Mouse (Mus musculus) cerebellum, postnatal 4 days (tissue): Measurements from ENCODE around the gene Zbtb4.
"Not testable (repeated sequence)": the region's sequence is repeated elsewhere in the genome, so short reads cannot be mapped to it uniquely, and the experiment has no call there.

Source experiments
- DNase-seq, 2 experiments: peaks; one replicate each; pipeline ENCODE4 v3.0.0; 2022; ENCODE audit warnings: low spot score in 2 of 2, mixed read lengths in 1 of 2

Gene Zbtb4

GRCm38 (mm10) chr11:69765221-69766125 lies at the start of gene Zbtb4:
Gene Zbtb4 (plus strand): TSS chr11:69765912.
- DNase-seq = no peak

GRCm38 (mm10) chr11:69715929-69716328 lies 49.8 kb upstream of the Zbtb4 start:
- no peak for DNase-seq

GRCm38 (mm10) chr11:69716953-69717352 lies 48.8 kb upstream of the Zbtb4 start:
- DNase-seq = no peak

GRCm38 (mm10) chr11:69718661-69719060 lies 47.1 kb upstream of the Zbtb4 start:
- DNase-seq = no peak

- no peak for DNase-seq
Measured at GRCm38 (mm10) chr11:69719423-69719822, 46.3 kb upstream of the Zbtb4 start.

- DNase-seq = no peak
Measured at GRCm38 (mm10) chr11:69720852-69721251, 44.9 kb upstream of the Zbtb4 start.

GRCm38 (mm10) chr11:69723074-69723473 lies 42.6 kb upstream of the Zbtb4 start:
- no peak for DNase-seq

- DNase-seq = no peak
Measured at GRCm38 (mm10) chr11:69725951-69726350, 39.8 kb upstream of the Zbtb4 start.

GRCm38 (mm10) chr11:69729063-69729462 lies 36.6 kb upstream of the Zbtb4 start:
- DNase-seq = peak in 1 of 2 experiments; percentile 58

- DNase-seq = not testable (repeated sequence)
Measured at GRCm38 (mm10) chr11:69731408-69731807, 34.3 kb upstream of the Zbtb4 start.

- no peak for DNase-seq
Measured at GRCm38 (mm10) chr11:69751635-69752034, 14.1 kb upstream of the Zbtb4 start.

GRCm38 (mm10) chr11:69752686-69753085 lies 13.0 kb upstream of the Zbtb4 start:
- no peak for DNase-seq

- no peak for DNase-seq
Measured at GRCm38 (mm10) chr11:69754233-69754632, 11.5 kb upstream of the Zbtb4 start.

- no peak for DNase-seq
Measured at GRCm38 (mm10) chr11:69754701-69755100, 11.0 kb upstream of the Zbtb4 start.

GRCm38 (mm10) chr11:69757303-69758089 lies 8.2 kb upstream of the Zbtb4 start:
- no peak for DNase-seq

- peak; percentile 93 to 96 for DNase-seq
Measured at GRCm38 (mm10) chr11:69758090-69758456, 7.6 kb upstream of the Zbtb4 start.

GRCm38 (mm10) chr11:69758478-69758970 lies 7.2 kb upstream of the Zbtb4 start, which contains the start of gene Polr2a:
Gene Polr2a (minus strand): TSS chr11:69758637.
- peak; percentile 94 to 97 for DNase-seq

GRCm38 (mm10) chr11:69758971-69759721 lies 6.6 kb upstream of the Zbtb4 start:
- peak in 1 of 2 experiments; percentile 82 for DNase-seq

- no peak for DNase-seq
Measured at GRCm38 (mm10) chr11:69760160-69760900, 5.4 kb upstream of the Zbtb4 start.

- DNase-seq = no peak
Measured at GRCm38 (mm10) chr11:69760901-69761200, 4.9 kb upstream of the Zbtb4 start.

- no peak for DNase-seq
Measured at GRCm38 (mm10) chr11:69761868-69762267, 3.8 kb upstream of the Zbtb4 start, which contains the start of gene Slc35g3. Gene Slc35g3 (minus strand): TSS chr11:69761968.
